Mouse (Mus musculus): ENCODE results near the gene Celf2. TPM values are rescaled to one million over a fixed set of nuclear protein-coding genes. Genes with fewer than 3 reads are reported as not detected.
A peak's percentile ranks its signal among the peaks of the same experiment; 100 is the strongest.

The Celf2 gene
- polyA plus RNA-seq, 1 experiment from 2014 or later = 131 TPM

DNA sequence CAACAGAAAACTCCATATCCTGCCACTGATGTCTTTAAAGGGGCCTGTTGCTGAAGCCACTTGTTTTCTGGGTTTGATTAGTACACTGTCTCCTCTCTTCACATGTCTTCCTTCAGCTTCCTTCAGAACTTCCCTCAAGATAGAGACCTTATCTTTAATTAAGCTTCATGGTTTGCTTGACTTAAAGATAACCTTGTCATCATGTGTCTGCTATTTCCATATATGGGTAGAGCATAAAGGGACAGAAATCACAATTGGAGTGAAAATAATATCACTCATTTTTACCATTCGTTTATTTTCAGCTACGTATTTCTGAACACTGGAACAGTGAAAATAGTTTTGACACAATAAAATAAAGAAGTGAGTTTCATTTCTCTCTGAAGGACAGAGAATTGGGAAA lies 905.0 kb downstream of the Celf2 start:
- Histone ChIP-seq H3K36me3 (peaks cover 13% of the 10 kb centered on the region), H3K27me3 (no peaks in the 10 kb centered on the region), H3K27ac (replicated peaks) (no peak overlapping the region), H3K4me1 (peaks cover 16% of the 10 kb centered on the region), H3K9ac (replicated peaks) (no peak overlapping the region), H3K9me3 (no peaks in the 10 kb centered on the region), H3K4me3 (no peak overlapping the region), H3K4me2 (replicated peaks) (no peak overlapping the region)
- no peak for ATAC-seq (ENCODE audit: low FRiP score, low read depth)
- WGBS = over 99% methylated on average over 2 of the region's 2 CpGs

DNA sequence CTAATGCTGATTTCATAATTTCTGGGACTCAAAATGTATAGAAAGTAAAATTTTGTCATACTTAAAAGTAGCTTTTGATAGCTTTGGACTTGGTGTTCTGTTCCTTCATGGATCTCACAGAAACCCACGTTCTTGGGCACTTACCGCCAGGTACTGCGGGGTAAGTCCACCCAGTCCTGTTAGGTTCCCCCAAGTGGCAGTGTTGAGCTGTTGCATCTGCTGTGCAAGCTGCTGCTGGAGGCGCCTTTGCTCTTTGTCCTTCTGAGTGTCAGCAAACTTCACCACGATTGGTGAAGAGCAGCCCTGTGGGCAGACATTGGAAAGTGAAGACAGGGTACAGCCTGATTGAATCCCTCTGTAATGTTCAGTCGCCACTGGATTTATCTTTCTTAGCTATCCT lies 905.5 kb downstream of the Celf2 start:
- 78% methylated on average over 6 of the region's 6 CpGs for WGBS
- H3K9me3 ChIP-seq = no peaks in the 10 kb centered on the region
- peaks cover 13% of the 10 kb centered on the region for H3K36me3 ChIP-seq
- no peak overlapping the region for H3K27ac ChIP-seq (replicated peaks)
- H3K4me2 ChIP-seq (replicated peaks) = no peak overlapping the region
- H3K4me3 ChIP-seq = no peak overlapping the region
- no peaks in the 10 kb centered on the region for H3K27me3 ChIP-seq
- H3K9ac ChIP-seq (replicated peaks) = no peak overlapping the region
- no peak for ATAC-seq (ENCODE audit: low FRiP score, low read depth)
- H3K4me1 ChIP-seq = peaks cover 15% of the 10 kb centered on the region

DNA sequence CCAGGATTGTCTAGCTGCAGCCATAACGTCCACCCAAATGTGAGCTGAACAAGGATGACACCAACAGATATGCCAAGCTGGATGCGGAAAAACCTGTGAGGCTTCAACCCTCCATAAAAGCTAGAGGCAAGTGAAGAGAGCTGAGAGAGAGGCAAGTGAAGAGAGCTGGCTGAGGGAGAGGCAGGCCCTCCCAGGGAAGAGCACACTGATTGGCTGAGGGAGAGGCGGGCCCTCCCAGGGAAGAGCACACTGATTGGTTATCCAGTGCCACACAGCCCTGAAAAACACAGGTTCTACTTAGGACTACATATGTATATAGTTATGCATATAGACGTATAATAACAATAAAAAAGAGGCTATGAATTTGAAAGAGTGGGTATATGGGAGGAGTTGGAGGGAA lies 907.2 kb downstream of the Celf2 start:
- Histone ChIP-seq H3K4me3 (no peak overlapping the region), H3K36me3 (peaks cover 19% of the 10 kb centered on the region), H3K9me3 (no peaks in the 10 kb centered on the region), H3K9ac (replicated peaks) (no peak overlapping the region), H3K27me3 (no peaks in the 10 kb centered on the region), H3K27ac (replicated peaks) (no peak overlapping the region), H3K4me2 (replicated peaks) (no peak overlapping the region), H3K4me1 (peaks cover 7% of the 10 kb centered on the region)
- WGBS = 84% methylated on average over 4 of the region's 4 CpGs
- ATAC-seq (ENCODE audit: low FRiP score, low read depth) = no peak

DNA sequence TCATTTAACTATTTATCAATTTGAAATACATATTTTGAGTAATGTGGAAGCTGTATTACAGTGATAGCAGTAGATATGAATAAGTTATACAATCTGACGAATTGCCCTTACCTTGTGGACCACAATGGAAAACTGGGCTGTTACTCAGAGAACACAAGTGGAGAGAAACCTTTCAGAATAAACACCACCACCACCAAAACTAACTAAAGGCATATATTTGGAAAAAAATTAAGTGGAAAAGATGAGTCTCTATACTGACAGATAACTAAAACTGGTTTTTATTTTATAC lies 910.5 kb downstream of the Celf2 start:
- no peak for ATAC-seq (ENCODE audit: low FRiP score, low read depth)
- H3K36me3 ChIP-seq = peaks cover 22% of the 10 kb centered on the region
- H3K4me1 ChIP-seq = peaks cover 25% of the 10 kb centered on the region
- H3K27me3 ChIP-seq = no peaks in the 10 kb centered on the region
- H3K9ac ChIP-seq (replicated peaks) = no peak overlapping the region
- H3K4me3 ChIP-seq = no peak overlapping the region
- WGBS = 88% methylated on average over 1 of the region's 1 CpGs
- no peak overlapping the region for H3K4me2 ChIP-seq (replicated peaks)
- H3K9me3 ChIP-seq = no peaks in the 10 kb centered on the region
- H3K27ac ChIP-seq (replicated peaks) = no peak overlapping the region

DNA sequence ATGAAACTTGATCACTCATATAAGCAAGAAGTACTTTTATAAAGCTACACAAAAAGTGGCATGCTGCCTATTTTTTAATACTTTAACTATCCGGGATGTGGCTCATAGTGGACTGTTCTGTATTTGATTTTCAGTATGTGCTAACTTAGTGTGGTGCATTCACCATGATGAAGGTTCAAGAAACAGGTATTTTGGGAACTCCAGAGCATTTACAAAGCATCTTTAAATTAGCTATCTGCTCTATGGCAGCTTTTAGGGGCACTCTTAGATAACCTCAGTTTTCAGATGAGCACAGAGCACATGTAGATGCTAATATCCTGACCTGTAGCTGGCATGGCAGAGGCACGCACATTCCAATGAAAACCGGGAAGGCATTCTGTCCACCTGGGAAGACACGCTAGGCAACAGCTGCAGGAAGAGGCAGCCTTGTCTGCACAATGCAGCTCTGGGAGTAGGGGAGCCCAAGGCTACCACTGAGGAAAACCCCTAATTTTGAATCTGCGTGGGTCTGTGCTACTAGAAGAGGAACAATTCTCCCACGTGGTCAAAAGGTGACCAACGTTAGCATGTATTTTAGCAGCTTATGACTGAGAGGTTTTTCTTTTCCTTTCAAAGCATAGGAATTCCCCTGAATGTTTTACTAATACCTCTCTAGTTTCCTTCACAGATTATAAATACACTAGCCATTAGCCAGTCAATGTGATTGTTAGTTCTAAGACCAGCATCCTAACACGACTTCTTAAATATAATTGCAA lies 911.1 kb downstream of the Celf2 start:
- H3K36me3 ChIP-seq = peaks cover 20% of the 10 kb centered on the region
- H3K9ac ChIP-seq (replicated peaks) = no peak overlapping the region
- H3K27me3 ChIP-seq = no peaks in the 10 kb centered on the region
- no peak for ATAC-seq (ENCODE audit: low FRiP score, low read depth)
- H3K4me1 ChIP-seq = peaks cover 30% of the 10 kb centered on the region
- H3K4me2 ChIP-seq (replicated peaks) = no peak overlapping the region
- no peak overlapping the region for H3K27ac ChIP-seq (replicated peaks)
- 84% methylated on average over 8 of the region's 8 CpGs for WGBS
- no peak overlapping the region for H3K4me3 ChIP-seq
- H3K9me3 ChIP-seq = no peaks in the 10 kb centered on the region

DNA sequence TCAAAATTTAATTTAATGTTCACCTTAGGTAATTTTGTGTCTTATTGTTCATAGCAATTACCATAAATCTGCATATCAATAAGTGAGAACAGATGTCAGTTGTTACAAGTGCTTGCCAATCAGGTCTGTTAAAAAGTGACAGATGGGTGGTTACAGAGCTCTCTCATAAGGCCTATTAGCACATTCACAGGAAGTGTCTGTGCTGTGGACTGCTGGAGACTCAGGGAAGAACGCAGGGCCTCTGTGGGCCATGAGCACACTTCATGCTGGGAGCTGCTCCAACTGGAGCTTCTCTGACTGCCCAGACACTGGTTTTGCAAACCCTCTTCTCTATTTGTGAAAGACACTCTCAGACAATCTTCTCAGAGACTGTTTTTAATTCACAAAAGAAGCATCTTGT lies 914.6 kb downstream of the Celf2 start:
- Histone ChIP-seq H3K4me2 (replicated peaks) (no peak overlapping the region), H3K27ac (replicated peaks) (peak overlapping the region; percentile 70), H3K9me3 (no peaks in the 10 kb centered on the region), H3K4me3 (no peak overlapping the region), H3K36me3 (peaks cover 20% of the 10 kb centered on the region), H3K9ac (replicated peaks) (no peak overlapping the region), H3K4me1 (peaks cover 28% of the 10 kb centered on the region), H3K27me3 (no peaks in the 10 kb centered on the region)
- peak; percentile 92 for ATAC-seq (ENCODE audit: low FRiP score, low read depth)
- WGBS = 13% methylated on average over 1 of the region's 1 CpGs

DNA sequence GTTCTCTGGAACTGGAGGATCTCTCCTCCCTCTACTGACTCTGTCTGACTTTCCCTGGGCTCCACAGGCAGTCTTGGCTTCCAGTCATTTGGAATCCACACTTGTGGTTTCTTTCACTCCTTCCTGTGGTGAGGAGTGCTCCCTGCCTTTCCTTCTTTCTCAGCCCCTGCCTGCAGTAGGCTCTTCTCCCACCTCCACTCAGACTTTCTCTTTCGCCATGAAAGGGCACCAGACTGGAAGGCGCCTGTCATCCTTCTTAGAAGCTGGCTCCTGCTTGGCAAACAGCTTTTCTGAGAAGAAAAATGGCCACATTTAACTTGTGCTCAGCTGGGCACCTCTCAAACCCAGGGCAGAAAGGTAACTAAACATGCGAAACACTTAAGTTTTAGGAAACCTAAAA lies 915.2 kb downstream of the Celf2 start:
- Histone ChIP-seq H3K27ac (replicated peaks) (peak overlapping the region; percentile 77), H3K9me3 (no peaks in the 10 kb centered on the region), H3K4me2 (replicated peaks) (no peak overlapping the region), H3K4me1 (peaks cover 25% of the 10 kb centered on the region), H3K9ac (replicated peaks) (no peak overlapping the region), H3K27me3 (no peaks in the 10 kb centered on the region), H3K4me3 (no peak overlapping the region), H3K36me3 (peaks cover 20% of the 10 kb centered on the region)
- ATAC-seq (ENCODE audit: low FRiP score, low read depth) = peak; percentile 2; the same call in 1 of the 2 replicates
- 58% methylated on average over 3 of the region's 3 CpGs for WGBS

DNA sequence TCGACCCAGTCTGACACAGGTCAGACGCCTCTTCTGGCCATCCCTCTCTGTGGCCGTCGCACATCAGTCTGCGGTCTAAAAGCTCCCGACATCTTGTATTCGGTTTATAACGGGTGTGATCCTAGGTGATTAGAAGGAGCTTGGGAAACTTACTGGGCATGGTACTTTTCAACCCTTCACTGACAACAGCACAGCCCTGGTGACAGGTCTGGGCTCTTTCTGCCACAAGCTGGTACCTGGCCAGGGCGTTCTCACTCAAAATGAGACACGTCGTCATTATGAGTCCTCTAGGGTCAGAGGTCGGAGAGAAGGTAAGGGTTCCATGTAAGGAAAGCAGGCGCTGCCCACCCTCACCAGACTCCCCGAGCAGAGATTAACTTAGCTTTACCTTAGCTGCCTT lies 915.6 kb downstream of the Celf2 start:
- WGBS = 82% methylated on average over 14 of the region's 14 CpGs
- peaks cover 20% of the 10 kb centered on the region for H3K36me3 ChIP-seq
- ATAC-seq (ENCODE audit: low FRiP score, low read depth) = peak; percentile 14; the same call in 1 of the 2 replicates
- peak overlapping the region; percentile 77 for H3K27ac ChIP-seq (replicated peaks)
- H3K9me3 ChIP-seq = no peaks in the 10 kb centered on the region
- H3K27me3 ChIP-seq = no peaks in the 10 kb centered on the region
- no peak overlapping the region for H3K4me2 ChIP-seq (replicated peaks)
- no peak overlapping the region for H3K4me3 ChIP-seq
- H3K4me1 ChIP-seq = peaks cover 23% of the 10 kb centered on the region
- H3K9ac ChIP-seq (replicated peaks) = no peak overlapping the region

DNA sequence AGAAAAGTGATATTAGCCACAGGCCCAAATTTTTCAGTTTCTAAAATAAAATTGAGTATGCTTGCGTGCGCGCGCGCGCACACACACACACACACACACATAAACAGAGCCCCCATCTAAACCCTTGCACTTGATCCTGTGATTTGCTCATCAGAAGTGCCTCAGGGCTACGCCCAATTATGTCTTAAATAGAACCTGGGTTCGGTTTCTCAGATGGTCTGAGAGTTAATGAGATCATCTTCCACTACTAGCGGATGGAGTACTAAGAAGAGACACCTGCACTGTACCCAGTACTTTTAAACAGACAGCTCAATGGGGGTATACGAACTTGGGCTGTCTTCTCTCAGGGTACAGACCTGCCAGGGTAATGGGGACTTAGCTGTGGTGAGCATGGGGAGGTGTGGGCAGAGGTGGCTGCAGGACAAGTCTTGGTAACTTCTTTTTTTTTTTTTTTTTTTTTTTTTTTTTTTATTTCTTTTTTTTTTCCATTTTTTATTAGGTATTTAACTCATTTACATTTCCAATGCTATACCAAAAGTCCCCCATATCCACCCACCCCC lies 923.2 kb downstream of the Celf2 start:
- Histone ChIP-seq H3K27ac (replicated peaks) (no peak overlapping the region), H3K4me2 (replicated peaks) (no peak overlapping the region), H3K36me3 (0 out of 2 replicates have a peak, but pooled peaks cover 12% of the 10 kb centered on the region), H3K9me3 (no peaks in the 10 kb centered on the region), H3K9ac (replicated peaks) (no peak overlapping the region), H3K4me1 (0 out of 2 replicates have a peak, but pooled peaks cover 3% of the 10 kb centered on the region), H3K27me3 (no peaks in the 10 kb centered on the region), H3K4me3 (no peak overlapping the region)
- ATAC-seq (ENCODE audit: low FRiP score, low read depth) = 0 out of 2 replicates have a peak, but pooled peaks have one; percentile 30
- WGBS = 91% methylated on average over 10 of the region's 10 CpGs

DNA sequence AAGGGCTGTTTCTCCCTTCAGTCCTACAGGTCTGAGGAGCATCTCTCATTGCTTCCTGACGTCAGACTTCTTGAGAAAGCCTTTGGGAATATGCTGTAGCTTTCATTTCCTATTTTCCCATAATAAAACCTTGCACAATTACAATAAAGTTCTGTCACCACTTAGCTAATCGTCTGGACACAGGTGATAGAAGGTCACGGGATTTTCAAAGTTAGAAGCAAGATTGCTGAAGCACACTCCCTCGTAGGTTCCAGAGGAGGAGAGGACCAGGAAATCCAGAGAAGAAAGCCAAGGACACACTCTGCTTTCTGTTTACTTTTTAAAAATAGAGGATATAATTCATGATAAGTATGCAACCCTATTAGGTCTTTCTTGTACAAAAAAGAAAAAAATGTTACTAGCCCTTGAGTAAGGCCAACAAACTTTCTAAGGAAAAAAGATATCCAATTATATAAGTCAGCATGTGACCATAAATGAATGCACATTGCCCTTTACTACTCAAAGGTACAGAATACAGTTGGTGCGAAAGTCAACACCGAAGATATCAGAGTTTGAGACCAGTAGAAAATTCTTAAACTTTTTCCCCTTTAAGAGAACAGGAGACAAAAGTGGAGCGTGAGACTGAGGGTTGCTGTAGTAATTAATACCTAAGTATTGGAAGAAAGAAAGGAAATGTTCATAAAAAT lies 924.2 kb downstream of the Celf2 start:
- Histone ChIP-seq H3K9ac (replicated peaks) (no peak overlapping the region), H3K9me3 (no peaks in the 10 kb centered on the region), H3K4me2 (replicated peaks) (no peak overlapping the region), H3K4me1 (0 out of 2 replicates have a peak, but pooled peaks cover 3% of the 10 kb centered on the region), H3K27ac (replicated peaks) (no peak overlapping the region), H3K4me3 (no peak overlapping the region), H3K36me3 (0 out of 2 replicates have a peak, but pooled peaks cover 12% of the 10 kb centered on the region), H3K27me3 (no peaks in the 10 kb centered on the region)
- WGBS = 90% methylated on average over 7 of the region's 7 CpGs
- ATAC-seq (ENCODE audit: low FRiP score, low read depth) = no peak

DNA sequence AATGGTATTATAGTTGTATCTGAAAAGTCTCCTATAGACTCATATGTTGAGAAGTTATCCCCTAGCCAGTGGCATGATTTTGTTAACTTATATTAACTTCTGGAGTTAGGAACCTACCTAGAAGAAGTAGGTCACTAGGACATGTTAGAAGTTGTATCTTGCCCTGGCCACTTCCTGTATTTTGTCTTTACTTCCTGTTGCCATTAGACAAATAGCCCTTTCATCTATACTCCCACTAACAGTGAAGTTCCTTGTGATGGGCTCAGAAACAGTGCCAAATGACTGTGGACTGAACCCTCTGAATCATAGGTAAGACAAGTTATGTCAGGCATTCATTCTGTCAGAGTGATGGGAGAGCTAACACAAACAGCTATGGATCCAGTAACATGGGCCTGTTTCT lies 926.7 kb downstream of the Celf2 start:
- Histone ChIP-seq H3K36me3 (0 out of 2 replicates have a peak, but pooled peaks cover 12% of the 10 kb centered on the region), H3K4me1 (0 out of 2 replicates have a peak, but pooled peaks cover 3% of the 10 kb centered on the region), H3K9me3 (no peaks in the 10 kb centered on the region), H3K27me3 (no peaks in the 10 kb centered on the region), H3K9ac (replicated peaks) (no peak overlapping the region), H3K27ac (replicated peaks) (no peak overlapping the region), H3K4me2 (replicated peaks) (no peak overlapping the region), H3K4me3 (no peak overlapping the region)
- no peak for ATAC-seq (ENCODE audit: low FRiP score, low read depth)

DNA sequence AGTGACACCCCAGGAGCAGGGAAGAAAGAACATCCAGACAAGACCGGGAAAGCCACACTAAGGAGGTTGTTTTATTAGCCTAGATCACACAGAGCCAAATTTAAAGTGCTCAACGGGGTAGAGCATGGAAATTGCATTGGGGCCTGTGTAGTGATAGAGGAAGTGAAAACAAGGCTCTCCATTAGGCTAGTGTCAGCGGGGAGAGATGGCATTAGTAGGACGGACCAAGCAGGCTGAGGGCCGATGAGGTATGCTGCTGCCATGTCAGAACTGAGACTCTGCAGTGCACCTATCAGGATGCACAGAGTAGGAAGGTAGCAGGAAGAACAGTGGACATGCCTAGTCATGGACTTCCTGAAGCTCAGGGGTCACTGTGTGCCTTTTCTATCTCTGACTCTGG lies 929.3 kb downstream of the Celf2 start:
- H3K4me2 ChIP-seq (replicated peaks) = no peak overlapping the region
- WGBS = 87% methylated on average over 5 of the region's 5 CpGs
- no peak for ATAC-seq (ENCODE audit: low FRiP score, low read depth)

More for the DNA sequence above, 929.3 kb downstream of the Celf2 start:
- no peak overlapping the region for H3K27ac ChIP-seq (replicated peaks)
- H3K36me3 ChIP-seq = 0 out of 2 replicates have a peak, but pooled peaks cover 7% of the 10 kb centered on the region
- H3K4me1 ChIP-seq = no peaks in the 10 kb centered on the region
- no peaks in the 10 kb centered on the region for H3K27me3 ChIP-seq
- no peak overlapping the region for H3K4me3 ChIP-seq
- H3K9ac ChIP-seq (replicated peaks) = no peak overlapping the region
- no peaks in the 10 kb centered on the region for H3K9me3 ChIP-seq

All from midbrain, embryonic 12.5 days (tissue).